Mouse (Mus musculus) lung, postnatal 25 days (tissue): ENCODE measurements around the gene Galnt18.
A peak's percentile ranks its signal among the peaks of the same experiment; 100 is the strongest.

Source experiments
- DNase-seq: peaks from one replicate; pipeline ENCODE4 v3.0.0; 2022; ENCODE audit warnings: low spot score

The Galnt18 gene

DNA sequence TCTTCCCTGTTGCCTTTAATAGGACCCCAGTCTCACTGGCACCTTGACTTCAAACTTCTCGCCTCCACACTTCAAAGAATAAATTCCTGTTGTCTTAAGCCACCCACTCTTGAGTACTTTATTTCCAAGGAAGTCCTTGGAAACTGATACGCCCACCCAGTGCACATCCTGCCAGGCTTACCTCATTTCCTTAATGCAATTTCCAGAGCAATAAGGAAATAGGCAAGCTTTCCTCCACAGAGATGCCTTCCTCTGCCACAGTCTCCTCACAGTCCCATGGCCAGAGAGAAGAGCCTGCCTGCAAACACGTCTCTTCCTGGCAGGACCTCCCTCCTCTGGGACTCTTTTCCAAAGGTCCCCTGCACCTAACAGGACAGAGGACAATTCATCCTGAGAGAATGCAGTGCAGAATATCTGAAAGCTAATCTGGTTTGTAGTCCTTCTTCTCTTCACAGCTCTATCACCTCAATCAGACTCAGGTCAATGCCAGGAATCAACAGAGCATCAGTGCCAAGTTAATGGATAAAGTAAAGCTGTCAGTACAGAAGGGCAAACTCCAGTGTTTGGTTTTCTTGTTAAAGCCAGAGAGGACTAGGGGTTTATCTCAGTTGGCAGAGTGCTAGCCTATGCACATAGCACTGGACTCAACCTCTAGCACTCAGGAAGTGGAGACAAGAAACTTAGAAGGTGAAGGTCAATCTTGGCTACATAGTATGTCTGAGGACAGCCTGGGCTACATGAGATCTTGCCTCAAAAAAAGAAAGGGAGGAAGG lies 65.8 kb downstream of the Galnt18 start:
- peak; percentile 55 for DNase-seq

DNA sequence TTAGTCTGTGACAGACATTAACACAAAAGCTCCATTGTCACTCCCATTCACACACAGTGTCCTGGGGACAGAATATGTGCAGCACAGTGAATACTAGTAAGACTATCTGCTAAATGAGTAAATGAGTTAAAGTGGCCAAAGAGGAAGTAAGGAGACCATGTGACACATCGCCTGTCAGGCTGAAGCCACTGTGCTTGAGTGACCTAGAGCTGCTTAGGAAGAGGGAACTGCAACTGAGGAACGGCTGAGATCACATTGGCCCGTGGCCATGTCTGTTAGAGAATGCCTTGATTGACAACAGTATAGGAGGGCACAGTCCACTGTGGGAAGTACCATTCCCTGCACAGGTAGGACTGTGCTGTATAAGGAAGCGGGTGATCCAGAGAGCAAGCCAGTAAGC lies 67.0 kb downstream of the Galnt18 start:
- no peak for DNase-seq

- no peak for DNase-seq
Measured at GRCm38 (mm10) chr7:111711045-111711808, 68.5 kb downstream of the Galnt18 start.

GRCm38 (mm10) chr7:111710311-111710710 lies 69.5 kb downstream of the Galnt18 start:
- DNase-seq = no peak

- DNase-seq = no peak
Measured at GRCm38 (mm10) chr7:111708563-111708962, 71.2 kb downstream of the Galnt18 start.

- DNase-seq = no peak
Measured at GRCm38 (mm10) chr7:111702961-111703360, 76.8 kb downstream of the Galnt18 start.

DNA sequence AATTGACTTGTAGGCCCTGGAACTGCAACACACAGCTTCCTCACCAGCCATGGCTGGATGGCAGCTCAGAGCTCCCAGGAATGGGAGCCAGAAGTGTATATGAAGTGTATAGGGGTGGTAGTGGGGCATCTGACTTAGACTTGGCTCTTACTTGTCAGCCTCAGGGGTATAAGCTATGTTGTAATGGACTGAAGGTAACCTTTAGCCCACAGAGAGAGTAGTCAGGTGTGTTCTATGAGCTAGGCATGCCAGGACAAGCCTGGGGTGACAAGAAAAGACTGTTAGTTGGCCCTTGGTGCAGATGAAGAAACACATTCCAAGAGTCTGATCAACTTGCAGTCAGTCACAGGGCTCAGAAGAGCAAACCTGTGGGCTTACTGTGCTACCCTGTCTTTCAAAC lies 78.0 kb downstream of the Galnt18 start:
- no peak for DNase-seq

DNA sequence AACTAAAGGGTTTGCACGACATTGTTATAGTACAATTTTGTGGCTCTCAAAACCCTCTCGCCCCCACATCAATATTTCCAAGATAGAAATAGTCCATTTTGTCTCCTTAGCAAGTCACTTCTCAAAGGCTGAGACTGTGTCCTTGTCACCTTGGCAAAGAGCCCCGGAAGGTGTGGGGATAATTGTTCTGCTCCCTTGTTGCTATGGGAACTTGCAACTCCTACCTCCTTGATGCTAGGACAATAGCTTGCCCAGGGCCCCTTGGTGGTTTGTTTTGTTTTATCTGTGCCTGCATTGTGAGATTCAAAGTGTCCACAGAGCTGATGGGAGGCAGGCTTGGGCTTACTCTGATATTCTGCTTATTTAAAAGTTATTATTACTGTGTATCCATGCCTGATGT lies 80.3 kb downstream of the Galnt18 start:
- DNase-seq = no peak

DNA sequence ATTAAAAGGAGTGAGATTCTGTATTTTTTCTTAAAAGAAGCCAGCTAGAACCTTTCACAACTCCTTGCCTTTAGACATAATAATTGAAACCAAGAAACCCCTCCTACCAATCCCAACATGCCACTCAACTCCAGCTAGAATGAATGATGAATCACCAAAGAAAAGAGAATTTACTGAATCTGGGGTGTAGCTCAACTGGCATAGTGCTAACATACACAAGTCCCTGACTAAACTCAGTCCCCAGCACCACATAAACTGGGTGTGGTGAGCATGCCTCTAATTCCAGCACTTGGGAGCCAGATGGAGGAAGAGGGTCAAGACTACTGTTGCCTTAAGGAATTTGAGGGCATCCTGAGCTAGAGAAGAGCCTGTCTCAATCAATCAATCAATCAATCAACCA lies 83.6 kb downstream of the Galnt18 start:
- DNase-seq = no peak

- DNase-seq = peak; percentile 44
Measured at GRCm38 (mm10) chr7:111694312-111694711, 85.5 kb downstream of the Galnt18 start.

GRCm38 (mm10) chr7:111692641-111693261 lies 87.0 kb downstream of the Galnt18 start:
- peak; percentile 64 for DNase-seq

- DNase-seq = no peak
Measured at GRCm38 (mm10) chr7:111680108-111680507, 99.7 kb downstream of the Galnt18 start.

GRCm38 (mm10) chr7:111676483-111676882 lies 103.3 kb downstream of the Galnt18 start:
- DNase-seq = no peak

GRCm38 (mm10) chr7:111672467-111672866 lies 107.3 kb downstream of the Galnt18 start:
- DNase-seq = no peak

DNA sequence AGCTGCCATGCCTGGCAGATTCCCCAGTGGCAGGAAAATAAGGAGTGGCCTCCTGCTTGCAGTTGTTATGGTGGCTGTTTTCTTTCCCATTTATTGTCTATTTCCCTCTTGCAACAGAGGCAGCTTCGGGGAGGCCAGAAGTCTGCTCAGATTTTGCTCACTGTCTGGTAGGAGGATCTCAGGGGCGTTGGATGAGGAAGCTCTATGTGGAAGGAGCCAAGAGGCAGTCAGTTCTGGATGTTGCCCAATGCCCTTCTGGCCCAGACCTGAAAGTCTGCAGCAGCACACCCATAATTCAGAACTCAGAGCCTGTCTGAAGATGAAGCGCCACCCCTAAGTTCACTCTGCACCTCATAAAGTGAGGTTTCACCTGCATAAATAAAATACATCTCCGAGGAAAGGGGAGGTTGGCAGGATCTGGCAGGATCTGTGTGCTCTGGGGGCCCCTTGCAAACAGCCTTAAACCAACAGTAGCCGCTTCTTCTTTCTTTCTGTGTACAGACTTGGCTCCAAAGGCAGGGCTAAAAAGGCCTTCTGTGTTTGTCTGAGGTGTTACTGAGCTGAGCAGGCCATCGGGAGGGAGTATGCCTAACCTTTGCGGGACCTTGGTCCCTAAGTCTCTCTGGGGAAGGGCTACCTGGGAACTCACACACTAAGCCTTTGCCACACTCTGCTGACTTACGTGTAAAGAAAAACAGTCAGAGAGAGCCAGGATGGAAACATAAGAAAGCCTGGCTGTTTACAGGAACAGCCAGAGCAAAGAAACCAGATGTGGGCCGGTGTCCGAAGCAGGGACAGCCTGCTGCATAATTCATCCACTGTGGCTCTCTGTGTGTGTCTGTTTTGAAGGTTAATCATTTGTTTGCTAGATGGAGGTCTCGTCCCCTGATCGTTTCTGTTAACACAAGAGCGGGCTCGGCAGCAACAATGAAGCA lies 116.4 kb downstream of the Galnt18 start:
- DNase-seq = peak; percentile 13

DNA sequence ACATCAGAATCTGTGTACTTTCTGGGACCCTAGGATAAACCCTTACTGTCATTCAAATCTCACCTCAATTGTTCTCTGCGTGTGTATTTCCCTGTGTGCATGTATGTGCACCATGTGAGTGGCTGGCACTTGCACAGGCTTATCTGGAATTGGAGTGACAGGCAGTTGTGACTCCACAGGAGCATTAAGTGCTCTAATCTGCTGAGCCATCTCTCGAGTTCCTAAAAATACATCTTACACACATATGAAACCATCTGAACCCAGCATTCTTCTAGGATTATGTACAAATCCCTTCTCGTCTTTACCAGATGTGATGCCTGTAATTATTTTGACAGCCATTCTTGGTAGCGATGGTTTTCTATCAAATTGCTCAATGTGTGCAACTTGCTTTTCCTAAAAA lies 121.2 kb downstream of the Galnt18 start:
- DNase-seq = no peak

DNA sequence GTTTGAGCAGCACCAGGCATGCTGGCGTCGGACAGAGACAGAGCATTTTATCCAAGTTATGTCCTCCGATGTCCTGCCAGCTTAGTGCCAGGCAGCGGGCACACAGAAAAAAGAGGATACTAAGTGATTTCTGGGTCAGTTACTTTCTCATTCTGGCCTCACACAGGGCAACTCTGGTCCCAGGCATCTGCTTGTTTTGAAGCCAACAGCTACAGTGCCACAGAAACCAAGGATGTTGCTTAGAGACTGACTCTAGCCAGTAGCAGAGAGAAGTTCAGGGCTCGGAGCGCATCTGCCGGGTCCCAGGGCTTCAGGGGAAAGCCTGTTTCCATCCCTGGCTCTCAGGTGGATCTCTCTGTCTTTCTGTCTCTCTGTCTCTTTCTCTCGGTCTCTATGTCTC lies 124.8 kb downstream of the Galnt18 start:
- DNase-seq = no peak

DNA sequence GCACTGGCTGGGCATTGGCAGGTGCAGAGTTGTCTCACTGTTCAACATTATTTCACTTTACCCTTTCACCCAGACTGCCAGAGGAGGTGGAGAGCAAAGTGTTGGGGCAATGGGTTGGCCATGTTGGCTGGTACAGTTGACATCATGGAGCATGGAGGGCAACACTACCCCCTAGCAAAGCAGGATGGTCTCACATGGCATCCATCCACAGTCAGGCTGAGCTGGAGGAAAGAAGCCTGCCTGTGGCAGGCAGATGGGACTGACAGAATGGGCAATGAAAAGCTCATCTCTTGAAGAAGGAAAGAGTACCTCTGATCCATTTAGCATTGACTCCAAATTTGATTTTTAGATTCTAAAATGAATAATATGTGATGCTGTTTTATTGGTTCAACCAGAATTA lies 125.3 kb downstream of the Galnt18 start:
- no peak for DNase-seq

- no peak for DNase-seq
Measured at GRCm38 (mm10) chr7:111644362-111644761, 135.4 kb downstream of the Galnt18 start.

DNA sequence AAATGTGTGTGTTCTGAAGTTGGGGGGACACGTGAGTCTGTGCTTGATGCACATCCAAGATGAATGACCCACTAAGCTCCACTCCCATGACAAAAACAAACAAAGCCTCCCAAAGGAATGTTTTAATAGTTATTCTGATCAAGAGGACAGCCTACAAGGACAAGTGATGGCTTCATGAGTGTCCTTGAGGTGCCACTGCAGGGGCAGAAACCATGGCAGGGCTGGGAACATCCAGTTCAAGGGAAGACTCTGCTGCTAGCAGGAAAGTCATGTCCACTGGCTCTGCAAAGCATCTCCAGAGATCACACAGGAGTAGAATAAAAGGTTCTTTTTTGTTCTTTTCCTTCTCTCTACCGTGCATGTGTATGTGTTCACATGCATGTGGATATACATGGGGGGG lies 140.9 kb downstream of the Galnt18 start:
- DNase-seq = no peak

DNA sequence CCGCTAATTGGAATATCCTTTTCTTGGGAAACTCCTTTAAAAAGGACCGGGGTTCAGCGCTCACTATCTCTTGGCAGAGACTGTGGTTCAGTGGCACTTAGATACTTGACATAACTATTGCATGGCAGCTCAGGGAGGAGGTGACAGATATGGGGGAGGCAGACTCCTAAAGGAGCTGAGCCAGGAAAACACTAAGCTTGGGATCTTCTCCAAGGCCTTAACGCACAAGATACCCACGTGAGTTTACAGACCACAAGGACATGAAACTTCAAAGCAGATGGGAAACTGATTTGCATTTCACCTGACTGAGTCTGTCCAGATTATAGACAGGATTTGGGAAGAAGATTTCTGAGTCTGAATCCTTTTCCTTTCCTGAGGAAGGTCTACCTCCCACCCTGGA lies 141.3 kb downstream of the Galnt18 start:
- DNase-seq = no peak

DNA sequence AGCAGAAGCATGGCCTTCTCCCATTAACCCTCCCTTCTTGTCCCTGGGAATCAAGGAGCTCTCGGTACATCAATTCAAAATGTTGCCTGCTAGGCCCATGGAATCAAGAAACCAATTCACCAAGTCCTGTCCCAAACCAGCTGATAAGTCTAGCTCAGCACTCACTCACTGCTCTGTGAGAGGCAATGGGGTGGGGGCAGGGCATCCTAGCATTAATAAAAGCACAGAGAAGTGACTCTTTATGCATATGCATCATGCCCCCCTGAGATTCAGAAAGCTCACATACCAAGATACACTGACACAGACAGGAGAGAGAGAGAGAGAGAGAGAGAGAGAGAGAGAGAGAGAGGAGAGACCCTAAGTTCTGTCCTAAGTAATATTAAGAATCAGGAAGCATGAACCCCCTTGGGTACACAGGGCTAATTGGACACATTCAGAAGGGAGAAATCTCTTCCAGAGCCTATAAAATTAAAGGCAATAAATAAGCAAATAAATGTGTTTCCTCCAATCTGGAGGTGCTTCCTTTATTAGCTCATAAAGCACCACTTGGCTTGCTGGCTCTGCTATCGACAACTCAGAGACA lies 141.8 kb downstream of the Galnt18 start:
- no peak for DNase-seq
